Mouse (Mus musculus) heart, embryonic 10.5 days (tissue): Measurements from ENCODE around the gene Sbno1. TPM values are rescaled to one million over a fixed set of nuclear protein-coding genes. Genes with fewer than 3 reads are reported as not detected.

Experiments
- DNase-seq: peaks from one replicate; pipeline ENCODE4 v3.0.0-alpha.2; 2017; ENCODE audit warnings: low spot score
- H3K27ac ChIP-seq: fragments of 300-500 bp; sonication (generic); 2 replicates; pipeline ENCODE4 v1.5.1; 2016; ENCODE audit warnings: mild to moderate bottlenecking
- H3K27me3 ChIP-seq: fragments of 300-500 bp; sonication (generic); 2 replicates; pipeline ENCODE4 v1.6.1; 2016; ENCODE audit warnings: mild to moderate bottlenecking; ENCODE audit not compliant: poor library complexity, insufficient read depth, severe bottlenecking
- H3K36me3 ChIP-seq: fragments of 300-500 bp; sonication (generic); 2 replicates; pipeline ENCODE4 v1.6.1; 2016; ENCODE audit warnings: mild to moderate bottlenecking, moderate library complexity
- H3K4me1 ChIP-seq: fragments of 300-500 bp; sonication (generic); 2 replicates; pipeline ENCODE4 v1.6.1; 2016; ENCODE audit warnings: mild to moderate bottlenecking
- H3K4me3 ChIP-seq: fragments of 300-500 bp; sonication (generic); 2 replicates; pipeline ENCODE4 v1.5.1; 2016; ENCODE audit warnings: mild to moderate bottlenecking, moderate library complexity
- H3K9me3 ChIP-seq: fragments of 300-500 bp; sonication (generic); 2 replicates; pipeline ENCODE4 v1.6.1; 2016; ENCODE audit warnings: mild to moderate bottlenecking, moderate library complexity
- whole genome bisulfite sequencing: fragments of 180-500 bp; shearing (Covaris S2); methylation state at CpG from one replicate; pipeline ENCODE4 v1.1.7; 2016; 5-methylcytosine and 5-hydroxymethylcytosine counted together
- polyA plus RNA-seq: library from polyadenylated mRNA; unstranded; fragments of >200 nt; fragmentation: Nextera tagmentation; extraction: Ambion mirVana; gene quantifications from 2 replicates; pipeline ENCODE4 v1.2.1, GENCODE M21; 2016

The Sbno1 gene
- polyA plus RNA-seq, 1 experiment from 2014 or later, result 80.5 TPM

GRCm38 (mm10) chr5:124438746-124439145 lies 12.9 kb upstream of the Sbno1 start:
- peak overlapping the region; percentile 84 for H3K4me3 ChIP-seq
- H3K27me3 ChIP-seq, result no peaks in the 10 kb centered on the region
- peaks cover 8% of the 10 kb centered on the region; the same call in 1 of the 2 replicates for H3K4me1 ChIP-seq
- no peaks in the 10 kb centered on the region; the same call in 1 of the 2 replicates for H3K36me3 ChIP-seq
- H3K9me3 ChIP-seq, result no peaks in the 10 kb centered on the region
- 55% methylated on average over 5 of the region's 5 CpGs for WGBS
- DNase-seq, result no peak
- H3K27ac ChIP-seq, result peak overlapping the region; percentile 93

GRCm38 (mm10) chr5:124438229-124438628 lies 12.4 kb upstream of the Sbno1 start:
- Histone ChIP-seq H3K27me3 (no peaks in the 10 kb centered on the region), H3K36me3 (no peaks in the 10 kb centered on the region; the same call in 1 of the 2 replicates), H3K4me1 (peaks cover 8% of the 10 kb centered on the region; the same call in 1 of the 2 replicates), H3K27ac (peak overlapping the region; percentile 93; the same call in 1 of the 2 replicates), H3K9me3 (no peaks in the 10 kb centered on the region), H3K4me3 (no peak overlapping the region; the same call in 1 of the 2 replicates)
- WGBS, result 89% methylated on average over 5 of the region's 5 CpGs
- DNase-seq, result no peak

- H3K27me3 ChIP-seq, result no peaks in the 10 kb centered on the region
- WGBS, result 64% methylated on average over 2 of the region's 2 CpGs
These were observed 7.2 kb upstream of the Sbno1 start for GRCm38 (mm10) chr5:124433048-124433447.

GRCm38 (mm10) chr5:124432398-124433012 lies 6.7 kb upstream of the Sbno1 start:
- Histone ChIP-seq H3K27ac (no peak overlapping the region), H3K27me3 (no peaks in the 10 kb centered on the region), H3K4me3 (no peak overlapping the region), H3K9me3 (no peaks in the 10 kb centered on the region), H3K4me1 (no peaks in the 10 kb centered on the region), H3K36me3 (no peaks in the 10 kb centered on the region)
- no peak for DNase-seq

More at GRCm38 (mm10) chr5:124433048-124433447, 7.2 kb upstream of the Sbno1 start:
- Histone ChIP-seq H3K36me3 (no peaks in the 10 kb centered on the region), H3K9me3 (no peaks in the 10 kb centered on the region), H3K27ac (no peak overlapping the region), H3K4me1 (no peaks in the 10 kb centered on the region), H3K4me3 (no peak overlapping the region)
- no peak for DNase-seq

- no peaks in the 10 kb centered on the region for H3K27me3 ChIP-seq
- peaks cover 13% of the 10 kb centered on the region for H3K4me1 ChIP-seq
- peaks cover 6% of the 10 kb centered on the region; the same call in 1 of the 2 replicates for H3K36me3 ChIP-seq
- H3K27ac ChIP-seq, result peak overlapping the region; percentile 99
- no peak for DNase-seq
- WGBS, result 90% methylated on average over 10 of the region's 10 CpGs
- H3K9me3 ChIP-seq, result no peaks in the 10 kb centered on the region
- peak overlapping the region; percentile 100 for H3K4me3 ChIP-seq
These were observed 772 bp upstream of the Sbno1 start for GRCm38 (mm10) chr5:124426475-124427071.

GRCm38 (mm10) chr5:124424723-124425411 lies 934 bp downstream of the Sbno1 start:
- no peak for DNase-seq
- under 1% methylated on average over 63 of the region's 63 CpGs for WGBS
- H3K4me3 ChIP-seq, result peak overlapping the region; percentile 100

GRCm38 (mm10) chr5:124424200-124424722 lies 1.5 kb downstream of the Sbno1 start:
- Histone ChIP-seq H3K9me3 (no peaks in the 10 kb centered on the region), H3K27me3 (no peaks in the 10 kb centered on the region), H3K27ac (peak overlapping the region; percentile 99), H3K4me1 (peaks cover 13% of the 10 kb centered on the region), H3K36me3 (peaks cover 13% of the 10 kb centered on the region; the same call in 1 of the 2 replicates), H3K4me3 (peak overlapping the region; percentile 100)
- DNase-seq, result no peak
- WGBS, result 4% methylated on average over 14 of the region's 14 CpGs

More at GRCm38 (mm10) chr5:124424723-124425411, 934 bp downstream of the Sbno1 start:
- no peaks in the 10 kb centered on the region for H3K9me3 ChIP-seq
- H3K27ac ChIP-seq, result peak overlapping the region; percentile 99
- no peaks in the 10 kb centered on the region for H3K27me3 ChIP-seq
- peaks cover 13% of the 10 kb centered on the region for H3K4me1 ChIP-seq
- peaks cover 8% of the 10 kb centered on the region; the same call in 1 of the 2 replicates for H3K36me3 ChIP-seq

- Histone ChIP-seq H3K27me3 (no peaks in the 10 kb centered on the region), H3K4me3 (no peak overlapping the region), H3K9me3 (no peaks in the 10 kb centered on the region), H3K27ac (no peak overlapping the region), H3K4me1 (peaks cover 13% of the 10 kb centered on the region), H3K36me3 (peaks cover 22% of the 10 kb centered on the region)
- no peak for DNase-seq
- 91% methylated on average over 2 of the region's 2 CpGs for WGBS
These were observed 4.0 kb downstream of the Sbno1 start for GRCm38 (mm10) chr5:124421786-124422185.

GRCm38 (mm10) chr5:124418903-124419302 lies 6.9 kb downstream of the Sbno1 start:
- peaks cover 3% of the 10 kb centered on the region; the same call in 1 of the 2 replicates for H3K4me1 ChIP-seq
- no peak overlapping the region for H3K27ac ChIP-seq
- H3K27me3 ChIP-seq, result no peaks in the 10 kb centered on the region
- H3K9me3 ChIP-seq, result no peaks in the 10 kb centered on the region
- 92% methylated on average over 2 of the region's 2 CpGs for WGBS
- H3K36me3 ChIP-seq, result peaks cover 35% of the 10 kb centered on the region
- no peak for DNase-seq
- no peak overlapping the region for H3K4me3 ChIP-seq

- no peaks in the 10 kb centered on the region for H3K4me1 ChIP-seq
- no peaks in the 10 kb centered on the region for H3K27me3 ChIP-seq
- peaks cover 75% of the 10 kb centered on the region for H3K36me3 ChIP-seq
- 82% methylated on average over 5 of the region's 5 CpGs for WGBS
- DNase-seq, result no peak
- H3K9me3 ChIP-seq, result no peaks in the 10 kb centered on the region
- H3K4me3 ChIP-seq, result no peak overlapping the region
- H3K27ac ChIP-seq, result no peak overlapping the region
These were observed 13.6 kb downstream of the Sbno1 start for GRCm38 (mm10) chr5:124412163-124412562.

GRCm38 (mm10) chr5:124410808-124411207 lies 15.0 kb downstream of the Sbno1 start:
- H3K27me3 ChIP-seq, result no peaks in the 10 kb centered on the region
- H3K9me3 ChIP-seq, result no peaks in the 10 kb centered on the region
- H3K36me3 ChIP-seq, result peaks cover 89% of the 10 kb centered on the region
- no peak overlapping the region for H3K4me3 ChIP-seq
- WGBS, result 84% methylated on average over 3 of the region's 3 CpGs
- no peaks in the 10 kb centered on the region for H3K4me1 ChIP-seq
- H3K27ac ChIP-seq, result no peak overlapping the region
- DNase-seq, result no peak

- H3K27ac ChIP-seq, result no peak overlapping the region
- H3K4me3 ChIP-seq, result no peak overlapping the region
- H3K36me3 ChIP-seq, result peaks cover 98% of the 10 kb centered on the region
- no peaks in the 10 kb centered on the region for H3K9me3 ChIP-seq
- WGBS, result 88% methylated on average over 7 of the region's 7 CpGs
- no peaks in the 10 kb centered on the region for H3K27me3 ChIP-seq
- no peaks in the 10 kb centered on the region for H3K4me1 ChIP-seq
- no peak for DNase-seq
These were observed 32.1 kb downstream of the Sbno1 start for GRCm38 (mm10) chr5:124393726-124394125.

GRCm38 (mm10) chr5:124392412-124392811 lies 33.4 kb downstream of the Sbno1 start:
- no peak overlapping the region for H3K4me3 ChIP-seq
- no peaks in the 10 kb centered on the region for H3K9me3 ChIP-seq
- H3K36me3 ChIP-seq, result peaks cover 98% of the 10 kb centered on the region
- DNase-seq, result no peak
- WGBS, result 97% methylated on average over 4 of the region's 4 CpGs
- H3K27me3 ChIP-seq, result no peaks in the 10 kb centered on the region
- no peaks in the 10 kb centered on the region for H3K4me1 ChIP-seq
- H3K27ac ChIP-seq, result no peak overlapping the region
